Mouse (Mus musculus): Measurements from ENCODE around the gene Bmp15. TPM values are rescaled to one million over a fixed set of nuclear protein-coding genes. Genes with fewer than 3 reads are reported as not detected.

The Bmp15 gene
- total RNA-seq (2021) = under 1 TPM; 0.32 to 0.37 TPM
- long read RNA-seq, experiment 1 = 0 reads
- long read RNA-seq, experiment 2 = 0 reads

DNA sequence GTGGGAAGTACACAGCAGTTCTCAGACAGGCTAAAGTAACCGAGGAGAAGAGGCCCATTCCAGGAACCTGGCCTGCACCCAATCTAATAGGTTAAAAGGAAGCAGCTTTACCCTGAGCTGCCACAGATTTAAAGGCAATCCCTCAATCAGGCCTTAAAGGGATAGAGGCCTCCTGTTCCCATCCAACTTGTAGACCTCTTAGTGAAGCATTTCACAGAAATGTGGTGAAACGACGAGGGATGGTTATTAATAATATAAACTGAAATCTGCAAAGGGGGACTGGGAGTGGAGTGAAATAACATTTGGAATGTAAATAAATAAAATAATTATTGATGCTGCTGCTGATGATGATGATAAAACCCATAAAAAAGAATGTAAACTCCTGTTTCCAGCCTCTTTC is at the start of gene Bmp15:
TSS of gene Bmp15 (minus strand) at position 101 of the 400 bp plus-strand sequence.
- intact Hi-C loops (cut with DNase I) = loop anchor here (10.0 kb wide), 1 partner anchor 154 kb away; no protein-coding TSS in a partner anchor
- no peak for DNase-seq (ENCODE audit: low spot score in 2 of 2)

DNA sequence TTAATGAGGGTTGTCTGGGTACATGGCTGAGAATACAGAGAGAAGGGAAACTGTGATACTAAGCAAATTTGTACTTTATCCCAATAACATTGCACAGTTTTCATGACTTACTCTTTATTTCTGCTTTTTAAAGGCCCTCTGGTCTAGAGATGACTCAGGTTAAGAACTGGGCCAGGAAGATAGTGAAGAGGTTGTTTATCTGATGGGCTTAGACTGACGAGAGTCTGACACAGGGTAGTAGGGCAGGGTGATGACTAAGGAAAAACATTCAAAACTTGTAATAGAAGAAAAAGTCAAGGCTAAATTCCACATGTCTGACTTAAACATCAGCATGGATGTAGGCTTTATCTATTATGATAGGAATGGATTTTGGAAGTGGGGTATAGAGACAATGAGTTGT is 48.3 kb upstream of the Bmp15 start:
- intact Hi-C loops (cut with DNase I) = no loop called here
- DNase-seq (ENCODE audit: low spot score in 2 of 2) = no peak

DNA sequence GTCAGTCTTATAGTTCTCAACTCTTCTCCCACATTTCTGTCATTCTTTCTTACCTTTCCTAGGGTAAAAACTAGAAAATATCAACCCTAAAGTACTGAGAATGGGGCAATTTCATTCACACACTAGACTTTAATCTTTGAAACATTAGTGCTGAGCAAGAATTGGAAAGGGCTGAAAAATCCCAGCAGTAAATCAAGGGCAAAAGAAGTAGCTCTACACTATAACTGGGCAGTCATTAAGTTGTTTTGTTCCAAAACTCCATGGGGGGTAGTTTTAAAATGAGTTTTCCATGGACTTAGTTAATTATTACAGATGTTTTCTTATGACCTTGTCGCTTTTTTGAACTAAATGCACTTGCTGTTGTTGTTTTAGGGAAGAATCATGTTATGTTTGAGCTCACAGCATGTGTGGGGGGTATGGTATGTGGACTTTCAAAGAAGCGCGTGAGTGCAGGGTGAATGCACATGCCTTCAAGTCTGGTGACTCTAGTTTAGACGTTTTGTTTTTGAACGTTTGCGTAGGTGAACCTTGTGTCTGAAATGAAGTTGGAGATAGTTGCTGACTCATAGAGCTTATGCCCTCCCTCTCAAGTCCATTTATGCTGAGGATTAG is 37.1 kb upstream of the Bmp15 start:
- no peak for DNase-seq (ENCODE audit: low spot score in 2 of 2)
- intact Hi-C loops (cut with DNase I) = no loop called here

DNA sequence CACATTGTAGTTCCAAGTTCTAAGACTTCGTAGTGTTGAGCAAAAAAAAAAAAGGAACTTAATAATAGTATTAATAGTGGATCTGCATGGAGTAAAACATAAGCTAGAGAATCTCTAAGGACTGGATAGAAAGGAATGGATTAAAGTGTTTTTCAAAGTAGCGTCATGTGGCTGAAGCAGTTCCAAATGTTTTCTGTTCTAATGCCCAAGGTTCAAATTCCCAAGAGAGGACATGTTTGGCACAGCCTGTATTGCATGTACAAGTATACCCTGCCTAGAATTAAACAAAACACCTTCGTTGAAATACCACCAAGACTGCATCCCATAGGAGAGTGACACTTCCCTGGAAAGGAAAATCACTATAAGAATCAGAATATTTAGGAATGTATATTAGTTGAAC is 36.4 kb upstream of the Bmp15 start:
- DNase-seq (ENCODE audit: low spot score in 2 of 2) = no peak
- intact Hi-C loops (cut with DNase I) = no loop called here

DNA sequence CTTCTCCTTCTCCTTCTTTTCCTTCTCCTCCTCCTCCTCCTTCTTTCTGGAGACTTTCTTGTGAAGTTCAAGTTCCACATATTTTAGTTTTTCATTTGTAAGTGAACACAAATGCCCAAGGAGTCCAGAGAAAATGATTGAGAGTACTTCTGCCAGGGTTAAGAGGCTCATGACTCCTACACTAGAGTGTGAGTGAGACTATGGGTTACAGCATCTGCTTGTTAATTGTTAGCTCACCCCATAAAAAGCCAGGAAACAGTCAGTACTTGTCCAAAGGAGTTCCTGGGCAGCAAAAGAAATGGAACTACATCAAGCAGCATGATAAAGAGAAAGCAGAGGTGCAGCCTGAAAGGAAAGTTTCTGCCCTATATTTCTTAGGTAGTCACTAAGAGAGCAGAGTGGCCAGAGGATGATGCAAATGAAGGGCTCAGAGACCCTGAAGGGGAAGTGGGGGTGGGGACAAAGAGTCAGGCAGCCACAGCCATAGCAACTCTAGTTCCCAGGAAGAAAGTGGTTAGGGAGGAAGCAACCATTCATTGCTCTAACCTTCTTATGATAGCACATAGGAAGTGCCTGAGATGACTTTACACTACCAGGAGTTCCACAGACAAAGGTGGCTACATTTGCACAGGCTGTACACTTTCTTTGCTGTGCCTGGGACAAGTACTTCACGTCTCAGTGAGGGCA is 24.9 kb upstream of the Bmp15 start:
- intact Hi-C loops (cut with DNase I) = no loop called here
- DNase-seq (ENCODE audit: low spot score in 2 of 2) = no peak

DNA sequence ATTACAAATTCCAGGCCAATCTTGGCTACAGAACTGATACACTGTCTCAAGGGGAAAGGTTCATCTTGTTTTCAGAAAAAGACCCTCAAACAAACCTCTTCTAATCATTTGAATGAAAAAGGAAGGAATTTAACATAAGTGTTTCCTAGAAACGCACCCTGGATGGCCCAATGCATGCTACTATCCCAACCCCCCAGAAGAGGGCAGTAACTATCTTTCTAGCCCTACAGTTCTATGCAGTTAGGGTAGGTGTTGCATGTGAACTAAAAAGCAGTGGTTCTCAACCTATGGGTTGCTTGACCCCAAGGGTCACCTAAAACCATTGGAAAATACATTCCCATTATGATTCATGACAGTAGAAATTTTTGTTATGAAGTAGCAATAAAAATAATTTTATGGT is 3.5 kb upstream of the Bmp15 start:
- DNase-seq (ENCODE audit: low spot score in 2 of 2) = no peak
- intact Hi-C loops (cut with DNase I) = loop anchor here (10.0 kb wide), 1 partner anchor 151 kb away; no protein-coding TSS in a partner anchor

DNA sequence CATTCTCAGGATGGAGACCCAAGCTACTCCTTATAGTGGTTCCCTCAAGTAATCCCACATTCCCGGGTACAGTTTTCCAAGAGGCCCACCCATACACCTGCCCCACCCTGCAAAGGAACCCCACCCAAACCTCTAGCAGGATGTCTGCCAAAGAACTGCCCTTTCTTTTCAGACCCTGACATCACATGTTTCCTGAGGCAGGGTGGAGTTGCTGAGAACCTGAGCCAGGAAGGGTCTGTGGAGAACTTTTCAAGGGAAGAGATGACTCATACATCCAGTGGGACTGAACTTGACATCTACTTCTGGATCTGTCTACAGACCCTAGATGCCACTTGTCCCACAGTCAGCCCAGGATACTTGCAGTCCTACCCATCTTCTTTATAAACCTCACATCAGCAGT is 2.8 kb downstream of the Bmp15 start:
- DNase-seq (ENCODE audit: low spot score in 2 of 2) = no peak
- intact Hi-C loops (cut with DNase I) = no loop called here

Other genes with a start within 250 kb of the Bmp15 start
- 1 to 10 TPM in 1 of 2 experiments, under 1 TPM in 1; 0.68 to 1.1 TPM for gene AU022751, start 237.3 kb downstream of the Bmp15 start, total RNA-seq (2021)
- gene Nudt10, start 147.7 kb downstream of the Bmp15 start, total RNA-seq (2021) = 10 to 100 TPM; 29.3 to 29.6 TPM
- gene Shroom4, start 79.1 kb upstream of the Bmp15 start, total RNA-seq (2021) = 1 to 10 TPM; 3.8 to 5.6 TPM